Mouse (Mus musculus) testis, adult 2 months (tissue): Measurements from ENCODE around the gene Ppp1r9a. TPM values are rescaled to one million over a fixed set of nuclear protein-coding genes. Genes with fewer than 3 reads are reported as not detected.

Experiments used
- H3K27ac ChIP-seq: fragments of 200-500 bp; 2 replicates; pipeline ENCODE4 v1.5.1; 2012; ENCODE audit warnings: low read depth, low read length; ENCODE audit not compliant: control insufficient read depth, insufficient read depth
- H3K27me3 ChIP-seq: fragments of 200-500 bp; 2 replicates; pipeline ENCODE4 v1.6.1; 2012; ENCODE audit warnings: mild to moderate bottlenecking, low read length, moderate library complexity; ENCODE audit not compliant: control insufficient read depth, insufficient read depth
- H3K36me3 ChIP-seq: fragments of 200-500 bp; 2 replicates; pipeline ENCODE4 v1.6.1; 2012; ENCODE audit warnings: mild to moderate bottlenecking, low read length; ENCODE audit not compliant: control insufficient read depth, insufficient read depth
- H3K4me1 ChIP-seq: fragments of 200-500 bp; 2 replicates; pipeline ENCODE4 v1.6.1; 2012; ENCODE audit warnings: low read length; ENCODE audit not compliant: control insufficient read depth, insufficient read depth
- H3K4me3 ChIP-seq: fragments of 200-500 bp; 2 replicates; pipeline ENCODE4 v1.5.1; 2012; ENCODE audit warnings: low read depth, mild to moderate bottlenecking, low read length, moderate library complexity, mixed read lengths; ENCODE audit not compliant: control insufficient read depth
- CTCF ChIP-seq: fragments of 200-500 bp; IDR thresholded peaks from 2 replicates; pipeline ENCODE4 v1.5.1; 2012; ENCODE audit warnings: low read depth, mild to moderate bottlenecking, inconsistent platforms, low read length, moderate library complexity; ENCODE audit not compliant: control insufficient read depth, insufficient read depth, insufficient replicate concordance
- POLR2A ChIP-seq: fragments of 200-500 bp; IDR thresholded peaks from 2 replicates; pipeline ENCODE4 v1.6.1; 2012; ENCODE audit warnings: low read depth, mild to moderate bottlenecking, inconsistent platforms, low read length, moderate library complexity; ENCODE audit not compliant: control insufficient read depth
- polyA plus RNA-seq: library from polyadenylated mRNA; depleted of rRNA; stranded (reverse); fragments of >200 nt; gene quantifications from 2 replicates; pipeline ENCODE4 v1.2.3, GENCODE M21; 2012

The Ppp1r9a gene
- polyA plus RNA-seq, 1 experiment = 8.5 TPM

- Histone ChIP-seq H3K27ac (no peak overlapping the region), H3K4me1 (peaks cover 2% of the 10 kb centered on the region; the same call in 1 of the 2 replicates), H3K27me3 (no peaks in the 10 kb centered on the region), H3K36me3 (no peaks in the 10 kb centered on the region), H3K4me3 (no peak overlapping the region)
- TF ChIP-seq CTCF (no peak), POLR2A (no peak)
Measured at GRCm38 (mm10) chr6:5163507-5164144, 260.9 kb downstream of the Ppp1r9a start.

DNA sequence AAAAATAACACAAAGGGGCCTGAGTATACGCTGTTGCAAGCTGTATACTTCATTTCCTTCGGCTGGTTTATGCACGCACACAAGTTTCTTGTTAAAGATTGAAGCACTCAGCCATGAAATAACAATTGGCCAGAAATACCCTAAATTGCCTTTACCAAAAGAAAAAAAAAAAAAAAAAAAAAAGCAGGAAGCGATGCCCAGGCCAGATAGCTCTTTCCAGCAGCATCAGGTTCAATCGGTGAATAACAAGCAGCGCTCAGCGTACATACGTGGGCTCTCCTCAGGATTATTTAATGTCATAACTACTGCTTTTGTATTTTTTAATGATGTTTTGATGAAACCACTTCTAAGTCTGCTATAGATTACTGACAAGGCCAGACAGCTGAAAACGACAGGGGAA lies 262.1 kb downstream of the Ppp1r9a start:
- H3K27ac ChIP-seq = no peak overlapping the region

DNA sequence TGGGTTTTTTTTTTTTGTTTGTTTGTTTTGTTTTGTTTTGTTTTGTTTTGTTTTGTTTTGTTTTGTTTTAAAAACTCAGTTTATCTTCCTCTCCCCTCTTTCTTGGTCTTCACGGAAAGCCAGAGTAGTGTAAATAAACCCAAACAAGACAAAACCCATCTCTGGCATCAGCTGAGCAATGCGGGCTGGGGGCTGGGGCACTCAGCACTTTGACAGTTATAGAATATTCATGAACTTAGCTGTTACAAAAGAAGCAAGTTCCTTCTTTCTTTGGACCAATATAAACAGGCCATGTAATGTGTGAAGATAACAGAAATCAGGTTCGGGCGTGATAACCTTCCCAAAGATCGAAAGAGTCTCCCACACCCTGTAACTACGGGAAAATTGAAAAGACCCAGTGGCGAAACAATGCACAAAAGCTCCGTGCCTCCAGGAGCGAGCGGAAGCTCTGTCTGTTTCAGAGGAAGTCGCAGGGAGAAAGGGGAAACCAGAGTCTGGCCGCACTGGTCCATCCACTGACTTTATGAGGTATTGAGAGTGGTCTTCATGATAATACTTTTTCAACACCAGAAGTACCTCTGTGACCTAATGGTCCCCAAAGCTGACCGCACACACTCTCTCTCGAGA lies 264.4 kb downstream of the Ppp1r9a start:
- TF ChIP-seq CTCF (no peak), POLR2A (no peak)
- Histone ChIP-seq H3K4me1 (peaks cover 2% of the 10 kb centered on the region; the same call in 1 of the 2 replicates), H3K27me3 (no peaks in the 10 kb centered on the region), H3K27ac (no peak overlapping the region), H3K4me3 (no peak overlapping the region), H3K36me3 (no peaks in the 10 kb centered on the region)

More for the DNA sequence above, 262.1 kb downstream of the Ppp1r9a start:
- Histone ChIP-seq H3K27me3 (no peaks in the 10 kb centered on the region), H3K4me3 (no peak overlapping the region), H3K36me3 (no peaks in the 10 kb centered on the region), H3K4me1 (peaks cover 2% of the 10 kb centered on the region; the same call in 1 of the 2 replicates)
- TF ChIP-seq CTCF (no peak), POLR2A (no peak)

DNA sequence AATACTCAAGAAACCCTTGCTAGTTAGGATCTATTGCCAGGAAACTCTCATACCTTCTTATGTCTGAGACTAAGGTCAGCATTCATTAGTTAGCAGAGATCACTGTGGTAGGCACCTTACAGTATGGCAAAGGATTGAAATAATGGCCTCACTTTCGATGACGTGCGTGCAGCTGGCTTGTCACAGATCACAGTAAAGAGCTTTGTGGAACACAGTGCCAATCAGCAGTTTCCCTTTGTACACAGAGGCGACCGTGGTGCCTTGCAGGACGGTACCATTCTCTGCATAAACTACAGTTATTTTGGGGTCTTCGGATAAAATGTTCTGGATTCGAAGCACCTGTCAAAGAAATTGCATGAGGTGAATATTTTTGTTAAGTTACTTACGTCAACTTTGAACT lies 265.4 kb downstream of the Ppp1r9a start:
- Histone ChIP-seq H3K36me3 (no peaks in the 10 kb centered on the region), H3K27ac (no peak overlapping the region), H3K27me3 (no peaks in the 10 kb centered on the region), H3K4me1 (peaks cover 2% of the 10 kb centered on the region; the same call in 1 of the 2 replicates), H3K4me3 (no peak overlapping the region)
- no peak for TF ChIP-seq CTCF
- no peak for TF ChIP-seq POLR2A

DNA sequence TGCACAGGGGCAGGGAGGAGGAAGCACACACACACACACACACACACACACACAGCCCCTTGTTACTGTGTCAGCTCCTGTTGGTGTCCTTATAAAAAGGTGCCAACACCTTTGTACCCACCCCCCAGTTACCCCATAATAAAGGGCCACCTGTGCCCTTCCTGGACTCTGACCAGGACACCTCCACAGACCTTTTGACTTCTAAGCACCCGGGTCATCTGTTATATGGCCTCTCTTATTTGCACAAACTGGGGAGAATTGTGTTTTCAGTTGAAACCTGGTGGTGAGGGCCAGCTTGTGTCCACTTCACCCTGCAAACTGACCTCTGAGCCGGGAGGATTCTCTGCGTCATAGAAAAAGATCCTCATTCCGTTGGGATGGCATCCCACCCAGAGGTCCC lies 268.7 kb downstream of the Ppp1r9a start:
- H3K4me1 ChIP-seq = peaks cover 2% of the 10 kb centered on the region; the same call in 1 of the 2 replicates
- H3K4me3 ChIP-seq = no peak overlapping the region
- TF ChIP-seq POLR2A = no peak
- TF ChIP-seq CTCF = no peak
- H3K27me3 ChIP-seq = no peaks in the 10 kb centered on the region
- no peak overlapping the region for H3K27ac ChIP-seq
- no peaks in the 10 kb centered on the region for H3K36me3 ChIP-seq

DNA sequence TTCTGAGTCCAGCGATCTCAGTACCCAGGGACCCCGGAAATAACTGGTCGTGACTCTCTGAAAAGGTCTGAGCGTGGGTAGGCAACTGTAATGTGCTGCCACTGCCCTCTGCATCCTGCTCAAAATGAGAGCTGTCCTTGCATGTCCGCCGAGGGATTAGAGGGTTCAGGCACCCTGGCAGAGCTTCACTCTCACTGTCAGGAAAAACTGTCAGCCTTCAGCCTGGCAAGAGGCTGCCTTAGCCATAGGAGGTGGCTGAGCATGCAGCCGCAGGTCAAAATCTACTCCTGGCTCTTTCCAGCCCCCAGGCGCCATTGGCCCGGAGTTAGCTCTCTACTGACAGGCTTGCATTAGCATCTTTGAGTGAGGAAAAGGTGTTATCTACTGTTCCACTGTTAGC lies 269.9 kb downstream of the Ppp1r9a start:
- Histone ChIP-seq H3K36me3 (no peaks in the 10 kb centered on the region), H3K27ac (no peak overlapping the region), H3K27me3 (no peaks in the 10 kb centered on the region), H3K4me3 (no peak overlapping the region), H3K4me1 (no peaks in the 10 kb centered on the region)
- TF ChIP-seq POLR2A = no peak
- no peak for TF ChIP-seq CTCF

GRCm38 (mm10) chr6:5174179-5174812 lies 271.6 kb downstream of the Ppp1r9a start:
- Histone ChIP-seq H3K36me3 (no peaks in the 10 kb centered on the region), H3K4me3 (no peak overlapping the region), H3K27ac (no peak overlapping the region), H3K27me3 (no peaks in the 10 kb centered on the region), H3K4me1 (no peaks in the 10 kb centered on the region)
- TF ChIP-seq POLR2A (no peak), CTCF (no peak)
